Mouse (Mus musculus) left cerebral cortex, postnatal 36 days (tissue): ENCODE results near the gene Tes. TPM values are rescaled to one million over a fixed set of nuclear protein-coding genes. Genes with fewer than 3 reads are reported as not detected.

Experiments
- DNase-seq, 2 experiments: peaks; one replicate each; pipeline ENCODE4 v3.0.0; 2021 to 2022; ENCODE audit warnings: low spot score in 2 of 2, mixed read lengths in 1 of 2
- intact Hi-C: fragments of 180-260 bp; cut with DNase I; formaldehyde crosslinking; loops from one replicate; pipeline ENCODE4 v1.15.1; 2025
- total RNA-seq, 2 experiments: library from RNA; stranded (reverse); gene quantifications; 2 replicates each; pipeline ENCODE4 v1.2.3; 2021

Tes gene
- total RNA-seq, 2 experiments from 2014 or later, result 4.0 to 4.2 TPM

DNA sequence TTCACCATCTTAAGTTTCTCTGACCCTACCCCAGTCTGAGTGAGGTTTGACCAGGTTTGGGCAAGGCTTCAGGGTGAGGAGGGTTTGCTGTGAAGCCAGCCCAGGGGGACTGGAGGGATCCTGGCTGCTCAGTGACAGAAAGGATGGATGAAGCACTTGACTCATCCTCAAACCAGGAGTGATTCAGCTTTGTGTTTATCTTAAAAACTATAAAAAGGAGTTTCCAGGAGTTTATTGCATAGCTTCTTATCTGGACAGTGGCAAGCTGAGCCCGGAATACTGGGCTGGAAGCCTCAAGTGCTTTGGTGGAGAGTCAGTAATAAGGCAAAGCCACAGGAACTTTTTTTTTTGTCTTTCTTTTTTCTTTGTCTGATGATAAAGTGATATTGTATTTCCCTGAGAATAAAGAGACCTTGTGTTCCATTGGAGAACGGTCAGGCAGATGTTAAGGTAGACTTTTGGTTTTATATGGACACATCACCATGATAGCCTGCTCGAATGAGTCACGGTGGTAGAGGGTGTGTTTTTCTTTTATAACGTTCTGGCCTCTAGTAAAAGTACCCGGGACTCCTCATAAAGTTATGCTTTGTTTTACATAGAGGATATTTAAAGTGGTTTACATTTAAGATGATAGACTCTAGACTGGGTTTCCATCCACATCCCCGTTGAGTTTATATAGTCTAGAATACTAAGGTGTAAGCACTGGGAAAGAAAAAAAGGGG, 8.0 kb downstream of the Tes start:
- no peak for DNase-seq
- intact Hi-C loops, result no loop called here

DNA sequence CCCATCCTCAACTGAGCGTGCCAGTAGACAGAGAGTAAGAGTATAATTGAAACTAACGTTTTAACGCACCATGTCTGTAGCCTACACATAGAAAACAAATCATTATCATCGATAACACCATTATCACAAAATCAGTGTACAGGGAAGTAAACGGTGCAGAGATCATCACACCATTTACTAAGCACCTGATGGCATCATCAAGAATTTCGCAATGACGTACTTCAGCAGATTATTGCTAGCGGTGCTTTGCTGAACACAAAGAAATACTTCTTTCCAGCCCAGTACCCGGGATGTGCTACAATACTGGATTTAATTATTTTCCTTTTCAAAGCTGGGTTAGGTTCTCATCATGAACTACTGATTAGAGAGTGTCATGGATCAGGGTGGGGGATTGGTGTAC, 12.3 kb downstream of the Tes start:
- DNase-seq, result no peak
- intact Hi-C loops, result no loop called here

- intact Hi-C loops, result no loop called here
- no peak for DNase-seq
Measured at GRCm38 (mm10) chr6:17077720-17078119, 12.8 kb downstream of the Tes start.

DNA sequence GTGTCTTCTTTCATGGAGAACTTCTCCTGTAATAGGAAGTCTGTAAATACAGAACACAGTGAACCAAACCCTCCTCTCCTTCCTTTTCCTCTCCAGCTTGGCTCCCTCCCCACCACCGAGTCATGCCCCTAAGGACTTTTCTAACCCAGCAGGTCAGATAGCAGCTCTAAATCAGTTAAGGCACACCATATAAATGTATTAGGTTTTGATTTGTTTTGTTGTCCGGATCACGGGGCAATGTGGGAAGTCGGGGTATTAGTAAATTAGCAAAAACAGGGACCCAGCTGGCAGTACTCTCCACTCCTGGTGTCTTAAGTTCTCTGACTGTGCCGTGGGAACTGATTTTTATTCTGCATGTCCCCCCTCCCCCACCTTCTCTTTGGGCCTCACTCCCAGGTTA, 14.4 kb downstream of the Tes start:
- intact Hi-C loops, result no loop called here
- no peak for DNase-seq

DNA sequence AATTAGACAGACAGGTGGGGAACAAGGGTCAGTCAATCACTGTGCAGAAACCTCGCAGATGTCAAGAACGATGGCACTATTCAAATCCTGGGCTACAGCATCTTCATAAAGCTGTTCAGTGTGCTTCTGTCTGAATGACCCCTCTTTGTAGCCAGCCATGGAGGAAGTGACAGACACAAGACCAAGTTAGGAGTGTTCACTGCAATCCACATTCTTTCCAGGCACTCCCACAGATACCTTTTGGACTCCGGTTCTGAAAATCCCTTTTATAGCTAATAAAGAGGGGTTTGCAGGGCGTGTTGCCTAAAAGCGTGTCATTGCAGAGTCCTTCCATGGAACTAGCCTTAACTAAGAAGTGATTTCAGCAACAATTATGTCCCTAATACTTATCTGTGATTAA, 14.9 kb downstream of the Tes start:
- DNase-seq, result no peak
- intact Hi-C loops, result no loop called here

- intact Hi-C loops, result no loop called here
- DNase-seq, result no peak
Measured at GRCm38 (mm10) chr6:17082238-17082637, 17.3 kb downstream of the Tes start.

GRCm38 (mm10) chr6:17082800-17083199, 17.9 kb downstream of the Tes start:
- intact Hi-C loops, result no loop called here
- no peak for DNase-seq

GRCm38 (mm10) chr6:17087485-17087884, 22.5 kb downstream of the Tes start:
- peak; percentile 38 to 57 for DNase-seq
- intact Hi-C loops, result loop anchor here (5.0 kb wide), 1 partner anchor 60 kb away; no protein-coding TSS in a partner anchor

- intact Hi-C loops, result no loop called here
- DNase-seq, result no peak
Measured at GRCm38 (mm10) chr6:17097301-17097700, 32.4 kb downstream of the Tes start.

- no peak for DNase-seq
- intact Hi-C loops, result no loop called here
Measured at GRCm38 (mm10) chr6:17098559-17098958, 33.6 kb downstream of the Tes start.

DNA sequence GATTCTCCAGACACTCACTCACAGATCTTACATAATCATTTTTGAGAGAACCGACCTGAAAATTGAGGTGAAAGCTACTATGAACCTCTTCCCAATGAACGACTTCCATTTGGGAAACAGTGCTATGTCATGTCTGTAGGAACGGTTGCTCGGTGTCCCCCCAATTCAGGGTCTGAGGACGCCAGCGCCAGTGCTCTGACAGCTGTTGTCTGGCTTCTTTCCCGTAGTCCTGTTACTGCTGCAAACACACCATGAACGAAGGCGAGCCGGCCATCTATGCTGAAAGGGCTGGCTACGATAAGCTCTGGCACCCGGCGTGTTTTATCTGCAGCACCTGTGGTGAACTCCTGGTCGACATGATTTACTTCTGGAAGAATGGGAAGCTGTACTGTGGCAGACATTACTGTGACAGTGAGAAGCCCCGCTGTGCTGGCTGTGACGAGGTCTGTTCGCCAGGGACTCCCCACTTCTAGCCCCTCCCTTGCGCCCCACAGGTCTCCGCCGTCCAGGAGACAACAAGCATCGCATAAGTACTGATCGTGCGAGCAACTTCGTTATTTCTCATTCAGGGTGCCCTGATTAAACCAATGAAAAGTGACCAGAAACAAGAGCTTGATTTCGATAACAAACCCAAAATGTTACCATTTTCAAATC, 34.7 kb downstream of the Tes start:
- no peak for DNase-seq
- intact Hi-C loops, result no loop called here

GRCm38 (mm10) chr6:17105714-17106113, 40.8 kb downstream of the Tes start:
- intact Hi-C loops, result loop anchor here (1.0 to 5.0 kb wide), 4 partner anchors 202 to 742 kb away; partner anchors contain the start of gene Cav1
- DNase-seq, result peak; percentile 31 to 54

- intact Hi-C loops, result loop anchor here (5.0 kb wide), 2 partner anchors 201 to 741 kb away; partner anchors contain the start of gene Cav1
- DNase-seq, result no peak
Measured at GRCm38 (mm10) chr6:17106493-17106892, 41.5 kb downstream of the Tes start.

DNA sequence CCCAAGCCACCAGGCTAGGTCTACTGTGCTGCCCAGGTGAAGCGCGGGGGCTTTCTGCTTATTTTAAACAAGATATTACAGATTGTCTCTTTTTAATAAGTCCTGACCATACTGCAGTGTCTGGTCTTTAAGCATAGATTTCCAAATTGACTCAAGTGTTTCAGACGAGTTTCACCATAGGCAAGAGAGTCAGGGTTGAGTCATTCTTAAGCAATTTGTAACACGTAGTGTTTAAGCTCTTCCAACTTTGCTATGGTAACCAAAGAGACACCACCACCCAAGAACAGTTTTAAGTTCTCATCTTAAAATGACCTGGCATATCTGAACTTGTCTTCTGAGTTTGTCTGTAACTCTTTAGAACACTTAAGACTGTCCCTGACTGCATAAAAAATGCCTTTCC, 44.3 kb downstream of the Tes start:
- intact Hi-C loops, result loop anchor here (5.0 kb wide), 2 partner anchors 198 to 738 kb away; partner anchors contain the start of gene Cav1

DNA sequence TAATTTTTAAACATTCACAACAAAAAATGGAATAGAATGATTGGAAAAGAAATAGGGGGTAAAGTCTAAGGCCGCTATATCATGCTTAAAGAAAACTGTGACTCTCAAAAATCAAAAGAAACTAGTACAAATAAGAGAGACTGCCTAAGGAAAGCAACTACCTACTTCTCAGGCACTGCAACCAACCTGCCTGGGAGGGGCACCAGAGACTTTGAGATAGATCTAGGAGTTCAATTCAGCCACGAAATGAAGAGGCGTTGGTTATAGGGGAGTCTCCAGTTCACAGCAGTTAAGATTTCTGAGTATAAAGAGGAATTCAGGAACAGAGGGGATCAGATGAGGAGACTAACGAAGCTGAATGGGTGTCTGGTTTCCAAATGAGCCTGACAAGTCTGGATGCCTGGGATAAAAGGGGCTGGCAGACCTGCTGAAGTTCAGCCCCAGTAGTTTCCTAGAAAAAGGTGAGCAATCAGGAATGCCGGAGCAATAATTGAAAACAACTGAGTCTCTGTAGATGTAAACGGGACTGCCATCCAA, 45.7 kb downstream of the Tes start:
- intact Hi-C loops, result no loop called here
- no peak for DNase-seq

More for the DNA sequence above, 44.3 kb downstream of the Tes start:
- no peak for DNase-seq

DNA sequence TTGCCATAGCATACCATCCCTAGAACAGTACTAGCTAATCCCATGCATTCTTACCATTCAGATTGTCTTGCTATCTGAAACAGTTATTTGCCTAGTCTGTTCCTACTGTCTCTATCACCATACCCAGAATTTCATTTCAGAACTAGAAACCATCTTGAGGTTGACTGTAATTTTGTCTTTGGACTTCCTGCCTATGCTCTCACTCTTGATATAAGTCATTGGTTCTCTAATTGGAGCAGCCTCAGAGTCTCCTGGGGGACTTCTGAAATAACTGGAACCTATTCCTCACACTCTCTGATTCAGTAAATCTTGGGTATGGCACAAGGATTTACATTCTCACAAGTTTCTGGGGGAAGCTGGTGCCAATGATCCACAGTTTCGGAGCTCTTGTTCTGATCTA, 47.1 kb downstream of the Tes start:
- intact Hi-C loops, result no loop called here
- no peak for DNase-seq

DNA sequence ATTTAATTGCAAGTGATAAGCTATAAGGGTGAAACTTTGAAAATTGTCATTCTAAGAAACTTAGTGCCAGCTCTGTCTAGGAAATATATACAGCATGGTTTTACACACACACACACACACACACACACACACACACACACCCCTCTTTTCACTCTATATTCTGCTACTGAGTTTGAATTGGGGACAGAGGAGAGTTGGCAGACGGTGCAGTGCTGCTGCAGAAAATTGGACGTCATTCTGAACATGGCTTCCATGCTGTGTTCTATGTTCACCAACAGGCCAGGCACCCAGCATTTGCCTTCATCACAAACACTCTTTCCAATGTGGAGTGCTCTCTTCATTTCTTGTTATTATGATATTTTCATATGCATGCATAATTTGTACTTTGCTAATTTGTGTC, 48.0 kb downstream of the Tes start:
- DNase-seq, result no peak
- intact Hi-C loops, result no loop called here

- intact Hi-C loops, result loop anchor here (1.0 kb wide), 1 partner anchor 39 kb away; no protein-coding TSS in a partner anchor
- DNase-seq, result no peak
Measured at GRCm38 (mm10) chr6:17114588-17114987, 49.6 kb downstream of the Tes start.

GRCm38 (mm10) chr6:17115046-17115790, 50.3 kb downstream of the Tes start:
- intact Hi-C loops, result no loop called here

More at GRCm38 (mm10) chr6:17115046-17115790, 50.3 kb downstream of the Tes start:
- no peak for DNase-seq
